Mouse (Mus musculus) ES-Bruce4 (cell line): ENCODE measurements at regions not wholly inside any gene's neighbourhood (a gene's known extent, or its start where the extent isn't known, plus 50 kb on each side); places are given as distances from the start of the nearest gene placed in this dataset.

Source experiments
- CTCF ChIP-seq: IDR thresholded peaks from one replicate; pipeline ENCODE4 v1.8.1; 2011; ENCODE audit warnings: low read depth, low read length
- POLR2A ChIP-seq: IDR thresholded peaks from one replicate; pipeline ENCODE4 v1.8.1; 2011; ENCODE audit warnings: low read length; ENCODE audit not compliant: insufficient read depth

- TF ChIP-seq CTCF (no peak), POLR2A (no peak)
Observed at GRCm38 (mm10) chr2:50815541-50815940, 333.4 kb downstream of the Rnd3 start.
